Mouse (Mus musculus): ENCODE results near the gene Fbxl17.
A peak's percentile ranks its signal among the peaks of the same experiment; 100 is the strongest.

The Fbxl17 gene

GRCm38 (mm10) chr17:63280990-63281389, 218.8 kb downstream of the Fbxl17 start:
- DNase-seq (ENCODE audit: low spot score in 2 of 2) = no peak

- peak; percentile 12 to 27 for DNase-seq (ENCODE audit: low spot score in 2 of 2)
Observed at GRCm38 (mm10) chr17:63279144-63279543, 220.7 kb downstream of the Fbxl17 start.

- DNase-seq (ENCODE audit: low spot score in 2 of 2) = no peak
Observed at GRCm38 (mm10) chr17:63273353-63273752, 226.5 kb downstream of the Fbxl17 start.

- no peak for DNase-seq (ENCODE audit: low spot score in 2 of 2)
Observed at GRCm38 (mm10) chr17:63272914-63273313, 226.9 kb downstream of the Fbxl17 start.

GRCm38 (mm10) chr17:63271000-63271399, 228.8 kb downstream of the Fbxl17 start:
- DNase-seq (ENCODE audit: low spot score in 2 of 2) = no peak

GRCm38 (mm10) chr17:63270513-63270912, 229.3 kb downstream of the Fbxl17 start:
- no peak for DNase-seq (ENCODE audit: low spot score in 2 of 2)

GRCm38 (mm10) chr17:63262674-63263073, 237.1 kb downstream of the Fbxl17 start:
- DNase-seq (ENCODE audit: low spot score in 2 of 2) = no peak

GRCm38 (mm10) chr17:63261508-63262141, 238.2 kb downstream of the Fbxl17 start:
- DNase-seq (ENCODE audit: low spot score in 2 of 2) = no peak

GRCm38 (mm10) chr17:63259091-63259490, 240.7 kb downstream of the Fbxl17 start:
- DNase-seq (ENCODE audit: low spot score in 2 of 2) = no peak

GRCm38 (mm10) chr17:63246144-63246619, 253.6 kb downstream of the Fbxl17 start:
- no peak for DNase-seq (ENCODE audit: low spot score in 2 of 2)

- no peak for DNase-seq (ENCODE audit: low spot score in 2 of 2)
Observed at GRCm38 (mm10) chr17:63245472-63245871, 254.3 kb downstream of the Fbxl17 start.

GRCm38 (mm10) chr17:63242761-63243160, 257.1 kb downstream of the Fbxl17 start:
- no peak for DNase-seq (ENCODE audit: low spot score in 2 of 2)

GRCm38 (mm10) chr17:63240731-63241106, 259.1 kb downstream of the Fbxl17 start:
- no peak for DNase-seq (ENCODE audit: low spot score in 2 of 2)

GRCm38 (mm10) chr17:63240021-63240730, 259.6 kb downstream of the Fbxl17 start:
- no peak for DNase-seq (ENCODE audit: low spot score in 2 of 2)

GRCm38 (mm10) chr17:63236846-63237245, 263.0 kb downstream of the Fbxl17 start:
- no peak for DNase-seq (ENCODE audit: low spot score in 2 of 2)

- DNase-seq (ENCODE audit: low spot score in 2 of 2) = no peak
Observed at GRCm38 (mm10) chr17:63236221-63236620, 263.6 kb downstream of the Fbxl17 start.

GRCm38 (mm10) chr17:63235821-63236220, 264.0 kb downstream of the Fbxl17 start:
- no peak for DNase-seq (ENCODE audit: low spot score in 2 of 2)

GRCm38 (mm10) chr17:63229111-63229510, 270.7 kb downstream of the Fbxl17 start:
- no peak for DNase-seq (ENCODE audit: low spot score in 2 of 2)

GRCm38 (mm10) chr17:63226380-63226779, 273.4 kb downstream of the Fbxl17 start:
- DNase-seq (ENCODE audit: low spot score in 2 of 2) = no peak

- DNase-seq (ENCODE audit: low spot score in 2 of 2) = no peak
Observed at GRCm38 (mm10) chr17:63225959-63226358, 273.9 kb downstream of the Fbxl17 start.

- no peak for DNase-seq (ENCODE audit: low spot score in 2 of 2)
Observed at GRCm38 (mm10) chr17:63223675-63224074, 276.1 kb downstream of the Fbxl17 start.

- no peak for DNase-seq (ENCODE audit: low spot score in 2 of 2)
Observed at GRCm38 (mm10) chr17:63221632-63222031, 278.2 kb downstream of the Fbxl17 start.

GRCm38 (mm10) chr17:63220821-63221220, 279.0 kb downstream of the Fbxl17 start:
- DNase-seq (ENCODE audit: low spot score in 2 of 2) = no peak

All from heart, adult 9 months (tissue).